ENCODE assay signal across 9 mouse cellular contexts in genomic region chr4:139872595-139872994, GRCm38 (mm10). TPM values are rescaled to one million over a fixed set of nuclear protein-coding genes. Genes with fewer than 3 reads are reported as not detected.
A peak's percentile ranks its signal among the peaks of the same experiment; 100 is the strongest.
DNase-seq lines count a peak whose midpoint lies in the region; ATAC-seq lines count a peak whose summit lies in the region.
"Had no signal": no experiment of that assay in that cellular context is flagged by ENCODE, and none has a peak within 500 bp of the region (broad histone marks: within the 10 kb centered on the region; RNA-seq: fewer than 3 reads in every experiment).

No protein-coding gene starts in this region.

- 0 out of 2 replicates have a peak, but pooled peaks cover 6% of the 10 kb centered on the region for H3K4me1 ChIP-seq in kidney, embryonic 15.5 days
- H3K4me1 ChIP-seq in neural tube, embryonic 14.5 days (ENCODE audit: control insufficient read depth, insufficient read depth, low read length): no peaks in the 10 kb centered on the region

- no peak for ATAC-seq in kidney, embryonic 15.5 days (replicated peaks; ENCODE audit: low FRiP score)
- ATAC-seq in neural tube, embryonic 14.5 days (ENCODE audit: low read depth): peak; percentile 76

- peaks cover 29% of the 10 kb centered on the region for H3K27me3 ChIP-seq in kidney, embryonic 15.5 days
- H3K27me3 ChIP-seq in neural tube, embryonic 14.5 days (ENCODE audit: control insufficient read depth, insufficient read depth, low read length): no peaks in the 10 kb centered on the region

- DNase-seq in kidney, adult 18-20 months: peak; percentile 34
- DNase-seq in MN1 (ENCODE audit: low spot score): peak; percentile 68
- peak; percentile 62 to 80 for DNase-seq in cerebellum, postnatal 4 days (ENCODE audit: low spot score in 2 of 2)
- DNase-seq in heart, postnatal 36 days: peak; percentile 18 to 45
- peak; percentile 78 for DNase-seq in left cerebral cortex, postnatal 4 days
- no peak for DNase-seq in urinary bladder, postnatal 4 days (ENCODE audit: low spot score in 2 of 2)

- 0 out of 2 replicates have a peak, but pooled peaks cover 4% of the 10 kb centered on the region for H3K9me3 ChIP-seq in kidney, embryonic 15.5 days (replicated peaks)
- no peaks in the 10 kb centered on the region for H3K9me3 ChIP-seq in neural tube, embryonic 14.5 days (ENCODE audit: control insufficient read depth, low read length)

- intact Hi-C loops in heart, postnatal 36 days (cut with DNase I): loop anchor here (5.0 to 10.0 kb wide), 3 partner anchors 222 to 675 kb away; no protein-coding TSS in a partner anchor
- intact Hi-C loops in left cerebral cortex, postnatal 4 days (cut with DNase I): loop anchor here (5.0 to 10.0 kb wide), 3 partner anchors 375 to 672 kb away; partner anchors contain the start of gene Igsf21

- 5% methylated on average over 3 of the region's 3 CpGs for WGBS in kidney, embryonic 15.5 days
- 6% methylated on average over 3 of the region's 3 CpGs for WGBS in neural tube, embryonic 14.5 days

- H3K27ac ChIP-seq in kidney, embryonic 15.5 days: no peak overlapping the region
- no peak overlapping the region for H3K27ac ChIP-seq in neural tube, embryonic 14.5 days (ENCODE audit: low read depth, low read length)

- H3K4me3 ChIP-seq in kidney, embryonic 15.5 days (replicated peaks): no peak overlapping the region
- no peak overlapping the region for H3K4me3 ChIP-seq in neural tube, embryonic 14.5 days (ENCODE audit: low read depth, low read length)
- H3K4me3 ChIP-seq: myocyte had no signal

- no peaks in the 10 kb centered on the region for H3K36me3 ChIP-seq in kidney, embryonic 15.5 days
- no peaks in the 10 kb centered on the region for H3K36me3 ChIP-seq in neural tube, embryonic 14.5 days (ENCODE audit: control insufficient read depth, insufficient read depth, low read length)

- no peak overlapping the region for H3K9ac ChIP-seq in kidney, embryonic 15.5 days
- H3K9ac ChIP-seq in neural tube, embryonic 14.5 days (replicated peaks; ENCODE audit: low read depth, low read length): no peak overlapping the region

- no peak overlapping the region for H3K4me2 ChIP-seq in kidney, embryonic 15.5 days
- H3K4me2 ChIP-seq in neural tube, embryonic 14.5 days (ENCODE audit: low read depth, low read length): no peak overlapping the region

RNA-seq across cellular contexts. Expression of gene Pax7, which starts 39.3 kb away (rescaled TPM):
- polyA plus RNA-seq in kidney, embryonic 15.5 days (2015; fragmentation: Nextera tagmentation; extraction: Ambion mirVana): 0.05 and 0.10 TPM in 2 replicates
- total RNA-seq in heart, postnatal 36 days (2021): not detected
- total RNA-seq in left cerebral cortex, postnatal 4 days (2021): under 1 TPM in 1 of 2 experiments, not detected in 1; 0.06 TPM
- 0.19 and 0.27 TPM in 2 replicates for polyA plus RNA-seq in neural tube, embryonic 14.5 days (2014; fragmentation: Nextera tagmentation; extraction: Ambion mirVana)

Comparison
In these comparisons a context has a peak if more than half of its experiments do, and no peak if none do; other contexts are left out.
1. DNase-seq: peak in kidney, adult 18-20 months (single experiment), MN1 (single experiment), cerebellum, postnatal 4 days (2 of 2), heart, postnatal 36 days (2 of 2) and left cerebral cortex, postnatal 4 days (single experiment); none in urinary bladder, postnatal 4 days (0 of 2).